Mouse (Mus musculus) adrenal gland, postnatal 4 days (tissue): ENCODE results near the gene Cactin. TPM values are rescaled to one million over a fixed set of nuclear protein-coding genes. Genes with fewer than 3 reads are reported as not detected.

Source experiments
- DNase-seq, 2 experiments: peaks; one replicate each; pipeline ENCODE4 v3.0.0; 2021 to 2022; ENCODE audit warnings: low spot score in 2 of 2, mixed read lengths in 2 of 2
- total RNA-seq, 2 experiments: library from RNA; stranded (reverse); gene quantifications; 2 replicates each; pipeline ENCODE4 v1.2.3; 2021

The Cactin gene
- total RNA-seq, 2 experiments from 2014 or later = 43.8 to 44.4 TPM

- peak; percentile 35 to 45 for DNase-seq
These were observed 3.6 kb upstream of the Cactin start for GRCm38 (mm10) chr10:81317273-81317672.

DNA sequence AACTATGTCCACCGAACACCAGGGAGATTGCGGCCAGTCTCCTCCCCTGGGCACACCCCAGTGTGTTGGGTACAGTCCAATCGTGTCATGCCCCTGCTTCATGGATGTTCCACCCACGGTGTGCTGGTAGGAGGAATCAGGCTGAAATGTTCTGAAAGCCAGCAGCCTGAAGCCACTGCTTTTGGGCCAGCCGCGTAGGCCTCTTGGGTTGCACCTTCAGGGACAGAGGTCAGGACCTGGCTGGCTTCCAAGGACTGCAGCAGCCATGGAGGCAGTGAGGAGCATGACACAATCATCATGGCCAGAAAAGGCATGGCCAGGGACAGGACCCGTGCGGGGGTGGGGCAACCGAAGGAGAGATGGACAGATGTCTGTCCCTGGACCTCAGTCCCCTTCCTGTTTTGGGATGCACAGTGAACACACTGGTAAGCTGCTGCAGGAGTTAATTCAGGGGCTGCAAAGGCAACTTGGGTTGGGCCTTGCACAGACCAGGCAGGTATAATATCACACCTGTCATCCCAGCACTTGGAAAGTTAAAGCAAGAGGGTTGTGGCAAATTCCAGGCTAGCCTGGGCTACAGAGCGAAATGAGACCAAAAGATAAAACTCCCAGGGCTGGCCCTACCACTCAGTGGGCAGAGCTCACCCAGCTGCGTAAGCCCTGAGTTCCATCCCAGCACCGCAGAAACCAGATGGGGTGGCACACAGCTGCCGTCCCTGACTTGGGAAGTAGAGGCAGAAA lies 2.1 kb upstream of the Cactin start:
- peak in 1 of 2 experiments; percentile 59 for DNase-seq

DNA sequence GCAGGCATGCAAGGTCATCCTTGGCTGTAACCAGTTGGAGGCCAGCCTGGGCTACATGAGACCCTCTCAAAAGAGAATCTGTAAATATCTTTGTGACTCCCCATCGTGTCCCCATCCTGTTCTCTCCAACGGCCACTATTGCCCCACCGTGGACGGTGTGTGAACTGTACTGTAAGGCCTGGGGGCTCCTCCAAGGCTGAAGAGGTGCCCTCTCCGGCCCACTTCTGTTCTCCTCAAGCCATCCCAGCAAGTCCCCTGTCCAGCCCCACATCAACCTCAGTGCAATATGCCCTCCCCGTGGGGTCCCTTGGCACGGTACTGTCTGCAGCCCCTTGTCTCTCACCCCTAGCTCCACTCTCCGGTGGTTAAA lies 1.6 kb upstream of the Cactin start:
- no peak for DNase-seq

- DNase-seq = peak in 1 of 2 experiments; percentile 91
These were observed 958 bp upstream of the Cactin start for GRCm38 (mm10) chr10:81319741-81320549.

GRCm38 (mm10) chr10:81321436-81321835 lies 533 bp downstream of the Cactin start:
- no peak for DNase-seq

GRCm38 (mm10) chr10:81322444-81322843 lies 1.5 kb downstream of the Cactin start:
- DNase-seq = no peak

DNA sequence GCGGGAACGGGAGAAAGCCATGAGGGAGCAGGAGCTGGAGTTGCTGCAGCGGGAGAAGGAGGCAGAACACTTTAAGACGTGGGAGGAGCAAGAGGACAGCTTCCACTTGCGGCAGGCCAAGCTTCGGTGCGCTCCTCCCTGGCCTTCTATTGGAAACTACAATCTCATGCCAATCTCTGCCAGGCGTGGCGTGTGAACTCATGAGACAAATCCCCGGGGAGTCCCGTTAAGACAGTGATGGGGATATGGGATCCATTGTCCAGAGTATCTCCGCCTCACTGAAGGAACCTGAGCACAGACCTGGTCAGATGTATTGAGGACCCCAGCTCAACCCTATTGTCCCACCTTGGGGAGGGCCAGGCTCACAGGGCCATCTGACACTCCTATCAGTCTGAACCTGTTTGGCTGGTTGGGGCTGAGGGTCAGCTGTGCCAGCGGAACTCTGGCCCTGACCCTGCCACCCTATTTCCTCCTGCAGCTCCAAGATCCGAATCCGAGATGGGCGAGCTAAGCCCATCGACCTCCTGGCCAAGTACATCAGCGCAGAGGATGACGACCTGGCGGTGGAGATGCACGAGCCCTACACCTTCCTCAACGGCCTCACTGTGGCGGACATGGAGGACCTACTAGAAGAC lies 2.4 kb downstream of the Cactin start:
- DNase-seq = no peak

GRCm38 (mm10) chr10:81323791-81324530 lies 3.1 kb downstream of the Cactin start:
- DNase-seq = no peak

DNA sequence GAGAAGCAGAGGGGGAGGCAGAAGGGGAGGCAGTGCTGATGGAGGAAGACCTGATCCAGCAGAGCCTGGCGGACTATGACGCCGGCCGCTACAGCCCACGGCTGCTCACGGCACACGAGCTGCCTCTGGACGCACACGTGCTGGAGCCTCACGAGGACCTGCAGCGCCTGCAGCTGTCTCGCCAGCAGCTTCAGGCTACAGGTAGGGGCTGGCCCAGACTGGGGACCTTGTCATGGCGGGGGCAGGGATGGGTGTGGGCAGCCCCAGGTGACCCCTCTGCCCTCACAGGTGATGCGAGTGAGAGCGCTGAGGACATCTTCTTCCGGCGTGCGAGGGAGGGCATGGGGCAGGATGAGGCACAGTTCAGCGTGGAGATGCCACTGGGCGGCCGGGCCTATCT lies 4.3 kb downstream of the Cactin start:
- DNase-seq = no peak

DNA sequence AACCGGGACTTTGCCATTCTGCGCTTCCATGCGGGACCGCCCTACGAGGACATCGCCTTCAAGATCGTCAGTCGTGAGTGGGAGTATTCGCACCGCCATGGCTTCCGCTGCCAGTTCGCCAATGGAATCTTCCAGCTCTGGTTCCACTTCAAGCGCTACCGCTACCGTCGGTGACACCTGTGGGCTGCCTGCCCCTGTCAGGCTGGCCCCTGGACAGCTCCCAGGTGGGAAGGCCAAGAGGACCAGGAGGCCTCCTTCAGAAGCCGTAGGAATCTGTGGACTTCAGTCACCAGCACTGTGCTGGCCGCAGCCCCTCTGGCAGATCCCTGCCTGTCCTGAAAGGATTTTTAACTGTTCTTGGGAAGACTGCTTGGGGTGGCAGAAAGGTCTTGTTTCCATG lies 4.9 kb downstream of the Cactin start:
- no peak for DNase-seq

DNA sequence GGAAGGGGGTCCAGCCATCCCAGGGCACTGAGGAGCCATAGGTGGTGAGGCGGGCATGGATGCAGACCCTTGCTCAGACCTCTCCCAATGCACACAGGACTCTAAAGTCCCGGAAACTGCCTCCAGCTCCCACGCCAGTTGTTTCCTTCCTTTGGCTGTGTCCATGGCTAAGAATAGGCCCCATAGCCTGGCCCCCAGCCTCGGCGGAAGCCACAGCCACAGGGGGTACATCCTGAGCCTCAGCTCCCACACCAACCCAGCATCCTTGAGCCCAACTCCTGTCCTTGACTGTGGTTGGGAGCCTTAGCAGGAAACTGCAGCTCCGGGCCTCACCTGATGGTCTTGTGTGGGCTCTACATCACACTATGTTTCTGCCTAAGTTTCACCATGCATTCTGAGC lies 6.0 kb downstream of the Cactin start:
- DNase-seq = no peak

- peak in 1 of 2 experiments; percentile 41 for DNase-seq
These were observed 7.1 kb downstream of the Cactin start for GRCm38 (mm10) chr10:81327959-81328358.

- DNase-seq = peak in 1 of 2 experiments; percentile 74
These were observed 7.5 kb downstream of the Cactin start, which contains the start of gene Tbxa2r for GRCm38 (mm10) chr10:81328386-81328785. TSS of gene Tbxa2r (plus strand) at chr10:81328731.

DNA sequence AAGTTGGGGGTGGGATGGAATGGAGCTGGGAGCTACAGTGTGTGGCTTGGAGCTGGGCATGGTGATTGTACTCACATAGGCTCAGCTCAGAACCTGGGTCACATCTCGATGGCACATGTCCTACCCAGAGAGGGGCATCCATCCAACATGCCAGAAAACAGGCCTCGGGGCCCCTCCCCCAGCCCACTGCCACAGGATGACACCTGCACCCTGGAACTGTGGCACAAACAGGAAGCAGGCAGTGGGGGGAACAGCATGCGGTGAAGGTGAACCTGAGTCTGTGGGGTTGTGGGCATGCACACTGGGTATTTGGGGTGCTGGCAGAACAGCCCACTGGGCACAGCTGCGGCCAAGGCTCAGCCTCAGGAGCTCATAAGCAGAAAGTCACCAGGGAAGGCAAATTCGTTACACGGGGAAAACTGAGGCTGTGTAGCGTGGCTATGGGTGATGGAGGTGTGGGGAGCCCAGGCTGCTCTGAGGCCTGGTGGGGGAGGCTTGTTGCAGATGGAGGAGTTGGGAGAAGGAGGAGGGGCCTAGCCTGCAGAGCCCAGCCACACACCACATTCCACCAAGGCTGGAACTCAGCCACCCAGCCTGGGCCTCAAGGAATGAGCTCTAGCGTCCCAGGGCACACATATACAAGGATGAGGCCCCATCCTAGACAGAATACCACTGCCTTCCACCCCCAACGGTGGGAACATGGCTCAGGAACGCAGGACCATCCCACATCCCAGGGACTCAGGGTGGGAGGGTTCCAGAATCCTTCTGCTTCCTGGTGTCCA lies 8.5 kb downstream of the Cactin start:
- no peak for DNase-seq

GRCm38 (mm10) chr10:81330007-81330406 lies 9.1 kb downstream of the Cactin start:
- DNase-seq = no peak

- DNase-seq = no peak
These were observed 11.4 kb downstream of the Cactin start for GRCm38 (mm10) chr10:81332277-81332676.

GRCm38 (mm10) chr10:81334324-81334723 lies 13.4 kb downstream of the Cactin start:
- DNase-seq = no peak

GRCm38 (mm10) chr10:81335393-81336340 lies 14.8 kb downstream of the Cactin start:
- DNase-seq = no peak

DNA sequence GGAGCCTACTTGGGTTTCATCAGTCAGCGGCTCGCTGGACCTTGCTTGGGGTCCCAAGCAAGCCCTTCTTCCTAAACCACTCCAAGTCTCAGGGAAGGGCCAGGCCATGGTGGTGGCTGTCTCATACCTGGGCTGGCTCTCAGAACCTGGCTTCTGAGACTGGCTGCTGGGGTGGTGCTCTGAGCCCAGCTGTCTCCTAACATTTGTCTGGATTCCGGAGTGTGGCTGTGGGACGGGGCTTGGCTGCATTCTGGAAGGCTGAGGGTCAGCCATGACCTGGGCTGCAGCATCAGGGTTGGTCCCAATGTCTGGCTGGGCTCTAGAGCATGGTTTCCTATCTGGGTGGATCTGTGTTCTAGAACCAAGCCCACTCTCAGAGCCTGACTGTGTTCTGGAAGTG lies 15.7 kb downstream of the Cactin start:
- DNase-seq = no peak
